Mouse (Mus musculus): Measurements from ENCODE around the gene Gtf2i.

DNA sequence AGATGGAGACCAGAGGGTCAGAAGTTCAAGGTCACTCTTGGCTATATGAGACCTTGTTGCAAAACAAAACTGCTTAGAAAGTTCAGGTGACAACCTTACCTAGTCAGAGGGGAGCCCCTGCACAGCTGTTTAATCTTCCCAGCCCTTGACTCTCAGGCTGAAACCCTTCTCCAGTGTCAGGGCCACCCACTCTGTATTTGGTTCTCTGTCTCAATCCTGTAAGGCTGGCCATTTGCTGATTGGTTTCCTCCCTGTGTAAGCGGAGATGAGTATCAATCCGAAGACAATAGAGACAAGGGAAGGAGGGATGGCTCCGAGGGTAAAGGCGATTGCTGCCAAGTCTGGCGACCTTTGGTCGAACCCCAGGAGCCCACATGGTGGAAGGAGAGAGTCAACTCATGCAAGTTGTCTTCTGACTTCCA is 25.6 kb upstream of the Gtf2i start:
- TF ChIP-seq CTCF (IDR thresholded peaks at IDR 0.05; ENCODE audit: borderline replicate concordance, control insufficient read depth, extremely low read depth, insufficient read depth, low read length, poor library complexity) (no peak), POLR2A (IDR thresholded peaks at IDR 0.05; ENCODE audit: control insufficient read depth, extremely low read depth, insufficient read depth, low read length, poor library complexity) (no peak)
